Mouse (Mus musculus) right cerebral cortex, adult 2 months (tissue): Measurements from ENCODE around the gene Capzb.

Experiments
- DNase-seq, 2 experiments: peaks; one replicate each; pipeline ENCODE4 v3.0.0; 2021 to 2022; ENCODE audit warnings: low spot score in 2 of 2

Gene Capzb

DNA sequence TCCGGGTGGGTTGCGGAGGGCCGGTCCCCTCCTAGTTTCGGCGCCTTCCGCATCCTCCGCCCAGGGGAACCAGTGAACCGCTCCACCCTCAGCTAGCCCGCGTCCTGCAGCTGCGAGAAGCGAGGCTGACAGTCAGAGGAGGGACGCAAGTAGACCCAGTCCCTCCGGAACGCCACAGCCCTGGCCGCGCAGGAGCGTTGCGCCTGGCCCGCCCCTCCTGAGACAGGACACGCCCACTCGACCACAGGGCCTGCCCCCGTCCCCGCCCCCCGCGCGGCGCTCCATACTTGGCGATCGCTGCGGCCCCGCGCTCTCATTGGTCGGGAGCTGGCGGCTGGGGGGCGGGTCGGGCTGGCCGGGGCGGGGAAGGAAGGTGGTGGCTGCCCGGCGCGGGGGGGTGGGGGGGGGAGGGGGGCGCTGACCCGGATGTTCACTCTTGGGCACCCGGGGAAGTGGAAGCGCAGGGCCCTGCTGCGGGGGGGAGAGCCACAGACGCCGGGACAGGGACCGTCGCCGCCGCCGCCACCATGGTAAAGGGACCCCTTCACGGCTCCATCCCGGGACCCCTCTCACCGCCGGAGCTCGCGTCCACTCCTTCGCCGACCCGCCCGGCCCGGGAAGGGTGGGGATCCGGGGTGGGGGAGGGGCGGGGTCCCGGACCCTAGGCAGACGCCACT is at the start of gene Capzb:
Gene Capzb, plus strand, starts transcription at position 401 of the 677 bp plus-strand sequence.
- peak; percentile 93 for DNase-seq

DNA sequence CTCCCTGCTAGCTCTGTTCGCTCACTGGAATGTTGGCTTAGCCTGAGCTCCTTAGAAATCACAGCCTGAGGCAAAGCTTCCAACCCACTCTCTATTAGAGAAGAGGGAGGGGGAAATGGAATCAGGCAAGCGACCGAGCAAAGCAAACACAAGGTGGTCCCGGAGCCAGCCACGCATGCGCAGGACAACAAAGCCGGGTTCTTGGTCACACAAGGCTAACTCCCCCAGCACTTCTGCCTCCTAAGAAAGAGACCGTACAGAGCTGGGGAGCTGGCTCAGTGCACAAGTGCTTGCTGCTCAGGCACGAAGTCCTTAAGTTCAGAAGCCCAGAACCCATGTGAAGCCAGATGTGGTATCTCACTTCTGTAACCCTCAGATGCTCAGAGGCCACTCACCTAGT is 49.7 kb upstream of the Capzb start:
- DNase-seq = no peak

DNA sequence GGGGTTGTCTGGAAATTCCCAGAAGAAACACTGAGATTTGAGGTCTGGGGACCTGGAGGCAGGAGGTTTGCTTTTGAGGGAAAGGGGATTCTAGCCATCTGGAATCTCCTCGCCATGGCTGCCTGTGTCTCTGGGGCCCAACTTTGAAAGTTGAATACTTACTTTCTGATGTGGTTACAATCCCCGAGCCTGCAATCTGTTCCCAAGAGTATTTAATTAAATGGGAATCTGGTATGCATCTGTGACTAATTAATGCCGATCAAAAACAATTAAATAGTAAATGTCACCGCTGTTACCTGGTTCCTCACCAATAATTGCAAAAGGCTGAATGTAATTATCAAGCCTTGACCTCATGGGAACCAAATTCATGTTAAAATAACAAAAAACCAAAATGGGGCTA is 48.1 kb upstream of the Capzb start:
- DNase-seq = no peak

DNA sequence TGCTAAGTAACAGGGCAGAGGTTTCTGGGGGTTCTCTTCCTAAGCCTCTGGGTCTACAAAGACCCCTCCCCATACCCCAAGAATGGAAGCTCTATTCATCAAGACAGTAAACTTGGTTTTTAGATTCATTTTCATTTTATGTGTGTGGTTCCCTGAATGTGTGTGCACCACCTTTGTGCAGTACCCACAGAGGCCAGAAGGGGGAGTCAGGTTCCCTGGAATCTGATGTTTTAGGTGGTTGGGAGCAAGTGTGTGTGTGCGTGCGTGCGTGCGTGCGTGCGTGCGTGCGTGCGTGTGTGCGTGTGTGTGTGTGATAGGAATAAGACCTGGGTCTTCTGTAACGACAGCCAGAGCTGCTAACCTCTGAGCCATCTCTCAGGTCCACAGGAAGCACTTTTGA is 47.5 kb upstream of the Capzb start:
- no peak for DNase-seq

GRCm38 (mm10) chr4:139146760-139147159 is 45.9 kb upstream of the Capzb start:
- DNase-seq = peak; percentile 17 to 38

- no peak for DNase-seq
Measured at GRCm38 (mm10) chr4:139151370-139151769, 41.3 kb upstream of the Capzb start.

- DNase-seq = no peak
Measured at GRCm38 (mm10) chr4:139154576-139155307, 38.0 kb upstream of the Capzb start.

DNA sequence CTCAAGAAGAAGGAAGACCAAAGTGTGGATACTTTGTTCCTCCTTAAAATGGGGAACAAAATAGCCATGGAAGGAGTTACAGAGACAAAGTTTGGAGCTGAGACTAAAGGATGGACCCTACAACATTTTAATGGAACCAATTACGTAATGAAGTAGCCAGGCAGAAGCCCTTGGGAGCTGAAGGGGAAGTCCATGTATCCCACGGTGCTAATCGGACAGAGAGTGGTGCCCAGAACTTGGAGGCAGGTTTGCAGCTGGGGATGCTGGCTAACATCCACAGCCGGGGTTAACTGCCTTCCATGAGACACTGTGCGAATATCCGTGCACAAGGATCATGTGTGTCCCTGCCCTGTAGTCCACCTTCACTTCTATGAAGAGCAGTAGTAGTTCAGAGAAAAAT is 36.2 kb upstream of the Capzb start:
- DNase-seq = no peak

DNA sequence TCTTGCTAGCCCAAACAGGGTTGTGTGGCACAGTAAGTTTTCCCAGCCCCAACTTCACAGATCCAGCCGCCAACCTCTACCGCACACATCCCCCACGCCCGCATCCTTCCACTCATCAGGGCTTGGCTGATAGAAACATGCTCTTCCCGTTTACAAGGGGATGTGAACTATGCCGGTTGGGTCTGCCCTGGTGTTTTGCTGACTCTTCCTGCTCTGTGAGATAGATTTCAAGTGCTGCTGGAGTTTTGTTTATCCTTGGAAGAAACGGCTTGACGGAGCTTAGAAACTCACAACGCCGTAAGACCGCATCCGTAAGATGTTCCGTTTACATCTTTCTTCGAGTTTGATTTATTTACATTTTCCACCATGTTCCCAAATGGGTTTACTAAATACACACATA is 34.3 kb upstream of the Capzb start:
- no peak for DNase-seq

DNA sequence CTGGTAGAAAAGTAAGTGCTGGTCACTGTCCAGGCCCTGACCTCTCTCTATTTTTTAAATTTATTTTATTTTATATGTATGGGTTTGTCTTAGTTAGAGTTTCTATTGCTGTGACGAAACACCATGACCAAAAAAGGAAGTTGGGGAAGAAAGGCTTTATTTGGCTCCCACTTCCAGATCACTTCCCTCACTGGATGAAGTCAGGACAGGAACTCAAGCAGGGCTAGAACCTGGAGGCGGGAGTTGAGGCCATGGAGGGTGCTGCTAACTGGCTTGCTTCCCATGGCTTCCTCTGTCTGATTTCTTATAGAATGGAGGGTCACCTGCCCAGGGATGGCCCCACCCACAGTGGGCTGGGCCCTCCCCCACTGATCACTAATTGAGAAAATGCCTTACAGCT is 31.6 kb upstream of the Capzb start:
- no peak for DNase-seq

DNA sequence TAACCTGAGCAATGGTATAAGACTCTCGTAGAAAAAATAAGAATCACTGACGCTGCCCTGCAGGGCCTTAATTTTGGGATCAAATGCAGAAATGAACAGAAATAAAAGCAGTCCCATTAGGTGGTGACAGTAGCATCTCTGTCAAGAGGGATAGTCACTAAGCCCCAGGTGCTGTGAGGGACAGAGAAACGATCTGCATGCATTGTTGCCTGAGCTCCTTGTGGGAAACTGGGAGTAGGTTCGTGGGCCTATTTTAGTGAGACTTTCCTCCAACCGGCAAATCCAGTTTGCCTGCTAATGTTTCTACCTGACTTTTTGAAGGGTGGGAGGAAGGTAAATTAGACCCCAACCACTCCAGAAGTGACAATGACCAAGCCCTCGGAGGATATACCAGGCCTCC is 28.6 kb upstream of the Capzb start:
- no peak for DNase-seq

DNA sequence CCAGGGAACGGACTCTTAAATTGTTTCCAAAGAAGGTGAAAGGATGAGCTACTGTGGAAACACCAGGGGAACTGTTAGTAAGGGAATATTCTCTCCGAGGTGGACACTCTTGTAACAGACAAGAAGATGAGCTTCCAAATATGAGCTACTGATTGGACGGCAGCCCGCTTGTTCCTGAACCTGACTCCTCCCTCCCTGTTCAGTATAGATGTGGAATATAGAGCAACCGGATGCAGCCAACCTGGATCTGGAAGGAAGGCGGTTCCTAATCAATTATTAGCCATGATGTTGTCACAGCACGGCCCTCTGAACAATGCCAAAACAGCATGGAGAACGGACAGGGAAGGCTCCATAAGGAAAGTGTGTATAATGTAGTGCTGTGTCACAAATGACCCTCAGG is 27.4 kb upstream of the Capzb start:
- no peak for DNase-seq

- no peak for DNase-seq
Measured at GRCm38 (mm10) chr4:139166244-139166643, 26.5 kb upstream of the Capzb start.

GRCm38 (mm10) chr4:139167107-139167506 is 25.6 kb upstream of the Capzb start:
- no peak for DNase-seq

DNA sequence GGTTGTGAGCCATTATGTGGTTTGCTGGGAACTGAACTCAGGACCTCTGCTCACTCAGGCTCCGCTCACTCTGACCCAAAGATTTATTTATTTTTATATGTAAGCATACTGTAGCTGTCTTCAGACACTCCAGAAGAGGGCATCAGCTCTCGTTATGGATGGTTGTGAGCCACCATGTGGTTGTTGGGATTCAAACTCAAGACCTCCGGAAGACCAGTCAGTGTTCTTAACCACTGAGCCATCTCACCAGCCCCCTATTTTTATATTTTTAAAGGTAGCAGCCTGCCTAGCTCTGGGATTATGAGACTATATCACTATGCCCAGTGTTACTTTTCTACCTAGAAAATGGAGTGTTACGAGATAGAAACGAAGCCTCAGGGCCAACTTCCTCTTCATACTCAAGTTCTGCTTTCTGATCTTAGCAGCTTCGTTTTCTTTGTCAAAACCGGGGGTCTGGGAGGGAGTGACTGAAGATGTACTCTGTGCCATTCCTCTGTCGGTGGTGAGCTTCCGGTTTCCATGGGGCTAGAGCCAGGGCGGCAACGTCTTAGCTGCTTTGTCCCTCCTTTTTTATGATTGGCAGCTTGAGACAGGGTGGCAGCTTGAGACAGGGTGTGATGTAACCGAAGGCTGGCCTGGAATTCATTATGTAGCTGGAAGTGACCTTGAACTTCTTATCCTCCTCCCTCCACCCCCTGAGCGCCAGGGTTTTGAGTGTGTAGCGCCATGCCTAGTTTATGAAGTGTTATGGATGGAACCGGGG is 23.5 kb upstream of the Capzb start:
- DNase-seq = no peak

GRCm38 (mm10) chr4:139169748-139170279 is 22.9 kb upstream of the Capzb start:
- no peak for DNase-seq

GRCm38 (mm10) chr4:139175061-139175971 is 17.4 kb upstream of the Capzb start:
- DNase-seq = no peak

DNA sequence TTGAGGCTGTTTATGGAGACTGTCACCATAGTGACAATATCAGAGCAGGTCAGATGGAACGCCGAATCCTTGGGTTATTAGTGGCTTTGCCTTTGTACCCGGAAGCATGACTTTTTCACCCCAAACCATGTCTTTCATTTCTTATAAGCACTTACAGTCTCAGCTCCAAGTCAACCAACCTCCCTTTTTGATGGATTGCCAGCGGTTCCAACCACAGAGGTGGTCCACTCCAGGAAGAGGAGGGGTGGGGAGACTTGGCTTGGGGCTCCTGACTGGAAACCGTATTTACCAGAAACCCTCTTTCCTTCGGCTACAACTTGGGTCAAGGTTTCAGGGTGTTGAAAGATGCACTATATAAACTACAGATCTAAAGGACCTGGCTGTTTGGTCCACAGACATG is 16.7 kb upstream of the Capzb start:
- no peak for DNase-seq

DNA sequence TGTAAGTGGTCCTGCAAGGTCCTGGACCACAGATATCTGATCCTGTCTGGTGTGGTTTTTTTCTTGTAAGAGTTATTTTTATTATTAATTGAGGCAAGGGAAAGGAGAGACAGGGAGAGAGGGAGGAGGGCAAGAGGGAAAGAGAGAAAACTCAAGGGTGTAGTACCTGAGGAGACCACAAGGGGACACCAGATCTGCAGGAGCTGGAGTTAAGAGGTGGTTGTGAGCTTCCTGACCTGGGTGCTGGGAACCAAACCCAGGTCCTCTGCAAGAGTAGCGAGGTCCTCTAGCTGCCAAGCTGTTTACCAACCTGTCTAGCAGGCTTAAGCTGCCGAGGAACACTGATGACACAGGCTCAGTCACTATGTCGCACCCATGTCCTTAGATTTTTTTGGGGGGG is 14.8 kb upstream of the Capzb start:
- DNase-seq = no peak

- DNase-seq = no peak
Measured at GRCm38 (mm10) chr4:139178377-139178776, 14.3 kb upstream of the Capzb start.

- no peak for DNase-seq
Measured at GRCm38 (mm10) chr4:139179218-139179617, 13.5 kb upstream of the Capzb start.
